Mouse (Mus musculus) right cerebral cortex, postnatal 25 days (tissue): Measurements from ENCODE around the gene Ano6.

ENCODE experiments used
- DNase-seq: peaks from one replicate; pipeline ENCODE4 v3.0.0; 2022

Gene Ano6

DNA sequence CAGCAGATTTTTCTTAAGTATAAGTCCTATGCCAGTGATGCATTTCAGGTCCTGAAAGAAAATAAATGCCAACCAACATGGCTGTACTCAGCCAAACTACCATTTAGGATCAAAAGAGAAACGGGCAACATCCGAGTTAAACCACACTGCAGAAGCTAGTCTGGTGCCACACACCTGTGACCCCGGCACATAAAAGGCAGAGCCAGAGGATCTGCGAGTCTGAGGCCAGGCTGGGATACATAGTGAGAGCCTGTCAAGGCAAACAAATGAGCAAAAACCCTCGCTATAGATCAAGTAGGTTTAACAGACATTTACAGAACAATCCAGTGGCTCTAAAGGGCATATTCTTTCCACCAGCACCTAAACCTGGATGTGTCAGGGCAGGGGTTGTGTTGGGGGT, 190.0 kb downstream of the Ano6 start:
- DNase-seq: no peak

DNA sequence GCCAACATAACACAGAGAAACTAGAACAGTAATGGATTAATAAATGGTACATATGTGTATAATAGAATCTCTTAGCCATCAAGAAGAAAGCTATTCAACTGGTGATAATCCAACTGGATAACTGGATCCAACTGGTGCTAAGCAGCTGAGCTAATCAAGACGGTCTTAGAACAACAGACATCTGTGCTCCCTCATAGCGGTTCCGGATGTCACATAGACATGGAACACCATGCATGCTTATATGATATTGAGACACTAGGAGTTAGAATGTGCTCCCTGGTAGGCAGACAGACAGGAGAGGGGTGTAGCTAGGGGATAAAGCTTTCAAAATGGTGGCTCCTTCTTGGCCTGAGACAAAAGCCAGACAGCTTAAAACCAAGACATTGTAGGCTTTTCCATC, 197.3 kb downstream of the Ano6 start:
- DNase-seq: no peak

DNA sequence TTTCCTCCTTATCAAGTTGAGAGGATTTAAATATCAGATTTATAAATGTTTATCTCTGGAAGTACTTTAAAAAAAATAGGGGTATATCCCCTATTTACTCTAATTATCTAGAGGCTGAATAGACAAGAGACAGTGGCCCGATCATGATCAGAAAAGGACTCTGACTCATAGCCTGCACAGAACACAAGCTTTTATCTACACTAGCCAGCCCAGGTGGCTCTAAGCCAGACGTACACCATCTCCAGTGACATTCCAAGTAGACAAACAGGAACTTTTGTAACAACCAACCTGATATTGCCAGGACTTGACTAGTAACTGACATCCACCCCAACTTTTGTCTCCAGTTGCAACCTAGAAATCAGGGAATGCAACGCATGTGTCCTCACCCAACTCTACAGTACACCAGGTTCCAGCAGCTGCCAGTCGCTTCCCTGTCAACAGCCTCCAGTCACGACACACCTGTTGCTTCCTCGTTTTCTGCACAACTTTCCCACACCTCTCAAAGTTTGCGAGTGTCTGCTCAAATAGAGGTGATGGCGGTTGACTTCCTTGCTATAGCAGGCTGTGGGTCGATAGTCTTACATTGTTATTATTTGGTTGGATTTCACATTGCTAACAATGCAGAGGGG, 199.0 kb downstream of the Ano6 start:
- DNase-seq: no peak

DNA sequence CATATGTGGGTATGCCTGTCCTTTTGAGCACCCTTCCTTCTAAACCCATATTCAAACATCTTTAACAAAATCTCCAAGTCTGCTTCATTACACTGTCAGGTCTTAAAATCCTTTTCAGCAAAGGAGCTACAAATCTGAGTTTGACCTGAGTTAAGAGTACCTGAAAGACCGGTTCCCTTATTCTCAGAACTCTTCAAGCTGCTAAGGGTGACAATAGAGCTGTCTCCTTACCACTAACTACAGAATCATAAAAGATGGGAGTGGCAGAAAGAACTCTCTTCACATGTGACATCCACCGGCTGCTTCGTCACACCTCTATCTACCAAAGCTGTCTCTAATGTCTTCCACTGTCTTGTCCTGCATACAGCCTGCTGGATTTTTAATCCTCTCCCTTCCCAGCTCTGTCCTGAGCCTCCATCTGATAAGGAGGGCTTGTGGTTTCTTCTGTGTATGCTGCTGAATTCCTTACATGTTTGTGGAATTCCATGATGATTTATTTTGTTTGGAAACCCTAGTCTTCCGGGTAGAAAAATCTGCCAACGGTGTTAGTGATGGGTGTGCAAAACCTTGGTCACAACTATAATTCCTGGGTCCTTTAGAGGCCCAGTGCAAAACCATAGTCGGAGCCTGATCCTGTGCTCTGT, 212.4 kb downstream of the Ano6 start:
- no peak for DNase-seq

DNA sequence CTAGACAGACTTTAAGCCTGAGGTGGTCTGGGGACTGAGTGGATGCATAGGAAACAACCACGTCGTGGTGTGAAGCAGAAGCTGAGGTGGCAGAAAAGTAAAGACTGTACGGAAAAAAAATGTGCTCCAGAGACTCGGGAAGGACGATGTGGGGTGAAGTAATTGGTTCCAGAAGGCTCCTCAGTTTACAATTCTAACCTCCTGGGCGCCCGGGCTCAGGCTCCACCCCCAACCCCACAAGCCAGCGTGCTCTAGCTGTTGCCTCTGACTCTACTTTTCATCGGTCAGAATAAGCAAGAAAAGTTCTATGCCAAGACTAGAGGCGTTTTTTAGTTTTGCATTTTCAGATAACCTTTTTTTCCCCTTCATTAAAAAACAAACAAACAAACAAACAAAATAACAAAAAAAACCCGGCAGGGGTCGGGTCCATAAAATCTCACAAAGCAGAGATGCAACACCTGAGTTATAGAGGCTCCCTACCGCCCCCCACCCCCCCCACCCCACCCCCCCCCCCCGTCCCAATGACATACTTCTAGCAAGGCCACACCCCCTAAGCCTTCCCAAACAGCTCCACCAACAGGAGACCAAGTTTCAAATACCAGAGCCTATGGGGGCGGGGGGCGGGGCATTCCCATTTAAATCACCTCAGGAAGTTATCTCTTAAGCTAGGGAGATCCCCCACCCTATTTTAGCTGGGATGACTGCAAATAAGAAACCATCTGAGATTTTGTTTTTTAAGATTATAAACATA, 221.2 kb downstream of the Ano6 start:
- no peak for DNase-seq

DNA sequence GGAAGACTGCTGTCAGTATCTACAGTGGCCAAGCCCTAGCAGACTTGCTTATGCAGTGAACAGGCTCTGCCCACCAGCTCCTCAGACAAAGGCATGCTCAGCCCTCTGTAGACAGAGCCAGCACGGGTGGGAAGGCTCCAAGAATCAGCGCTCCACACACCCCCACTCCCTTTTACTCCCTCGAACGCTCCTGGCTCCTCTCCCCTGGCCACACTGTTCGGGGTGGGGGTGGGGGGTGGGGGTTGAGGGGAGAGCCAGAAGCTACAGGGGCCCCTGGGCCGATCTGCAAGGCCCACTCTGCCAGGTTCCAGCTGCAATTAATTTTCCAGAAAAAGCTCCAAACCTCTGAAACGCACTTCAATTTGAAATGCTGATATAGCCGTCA, 221.7 kb downstream of the Ano6 start:
- no peak for DNase-seq

DNA sequence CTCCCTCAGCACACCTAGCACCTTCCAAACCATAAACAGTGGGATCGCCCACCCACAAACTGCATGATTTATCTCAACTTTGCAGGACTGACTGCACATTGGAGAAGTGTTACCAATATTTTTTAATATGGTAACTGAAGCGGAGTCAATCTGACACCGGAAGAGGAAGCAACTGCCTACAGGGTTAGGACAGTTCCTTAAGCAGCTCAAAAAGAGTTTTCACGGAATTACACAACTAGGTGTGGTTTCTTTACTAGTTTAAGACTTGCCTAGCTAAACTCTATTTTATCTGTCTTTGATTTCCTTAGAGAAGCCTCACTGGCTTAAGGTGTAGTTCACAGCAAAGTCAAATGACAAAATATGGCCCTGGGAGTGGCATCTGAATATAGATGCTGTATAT, 223.9 kb downstream of the Ano6 start:
- DNase-seq: no peak

DNA sequence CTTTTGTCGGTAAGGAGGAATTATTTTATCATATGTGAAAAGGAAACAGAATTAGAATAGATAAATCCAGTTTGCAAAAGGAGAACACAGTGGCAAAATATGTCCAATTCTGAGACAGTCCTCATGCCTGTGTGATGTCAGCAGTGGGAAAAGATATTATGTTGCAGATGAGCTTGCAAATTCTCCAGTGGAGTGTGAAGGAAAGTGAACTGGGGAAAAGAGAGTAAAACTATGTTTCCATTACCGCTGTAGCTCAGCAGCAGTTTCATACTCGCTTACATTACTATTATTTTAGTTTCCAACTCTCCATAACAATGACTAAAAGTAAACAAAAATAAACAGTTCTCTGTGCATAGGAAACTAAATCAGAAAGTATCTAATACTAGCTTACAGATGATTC, 229.8 kb downstream of the Ano6 start:
- no peak for DNase-seq

DNA sequence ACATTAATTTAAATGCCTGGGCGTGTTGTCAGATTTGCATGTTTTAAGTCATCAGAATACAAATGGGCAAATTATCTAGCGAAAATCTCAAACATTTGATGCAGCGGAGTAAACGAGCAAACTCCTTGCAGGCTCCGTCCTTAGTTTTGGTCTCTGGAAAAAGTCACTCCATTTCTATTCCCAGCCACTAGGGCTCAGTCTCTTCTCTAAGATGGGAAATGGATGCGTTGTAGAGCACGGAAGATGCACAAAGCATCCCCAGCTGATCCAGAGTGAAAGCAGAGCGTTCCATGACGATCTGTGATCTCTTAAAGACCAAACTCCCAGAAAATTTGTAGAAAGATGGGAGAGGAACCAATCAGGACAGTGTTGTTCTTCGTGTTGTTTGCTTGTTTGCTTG, 230.9 kb downstream of the Ano6 start:
- no peak for DNase-seq
